Mouse (Mus musculus): ENCODE measurements around the gene Mapre3.

Mapre3 gene

GRCm38 (mm10) chr5:30814424-30815119, at the start of gene Mapre3:
TSS of gene Mapre3 (plus strand) at chr5:30814641.
- DNase-seq: peak; percentile 93 to 94

GRCm38 (mm10) chr5:30765596-30766370, 48.7 kb upstream of the Mapre3 start:
- DNase-seq: no peak

- DNase-seq: no peak
Observed at GRCm38 (mm10) chr5:30768082-30768481, 46.4 kb upstream of the Mapre3 start.

- DNase-seq: peak; percentile 25 to 33
Observed at GRCm38 (mm10) chr5:30768598-30768997, 45.8 kb upstream of the Mapre3 start.

GRCm38 (mm10) chr5:30769075-30769474, 45.4 kb upstream of the Mapre3 start:
- no peak for DNase-seq

GRCm38 (mm10) chr5:30774601-30775371, 39.7 kb upstream of the Mapre3 start:
- DNase-seq: peak; percentile 95 to 96

- no peak for DNase-seq
Observed at GRCm38 (mm10) chr5:30780699-30781098, 33.7 kb upstream of the Mapre3 start.

- no peak for DNase-seq
Observed at GRCm38 (mm10) chr5:30781147-30781546, 33.3 kb upstream of the Mapre3 start.

GRCm38 (mm10) chr5:30787381-30787780, 27.1 kb upstream of the Mapre3 start:
- DNase-seq: no peak

- DNase-seq: no peak
Observed at GRCm38 (mm10) chr5:30790047-30790446, 24.4 kb upstream of the Mapre3 start.

- DNase-seq: peak; percentile 85 to 86
Observed at GRCm38 (mm10) chr5:30796125-30796524, 18.3 kb upstream of the Mapre3 start.

GRCm38 (mm10) chr5:30797482-30797881, 17.0 kb upstream of the Mapre3 start:
- DNase-seq: no peak

- no peak for DNase-seq
Observed at GRCm38 (mm10) chr5:30797982-30798381, 16.5 kb upstream of the Mapre3 start.

GRCm38 (mm10) chr5:30798965-30799364, 15.5 kb upstream of the Mapre3 start:
- no peak for DNase-seq

GRCm38 (mm10) chr5:30802724-30803467, 11.5 kb upstream of the Mapre3 start:
- DNase-seq: no peak

GRCm38 (mm10) chr5:30806106-30806505, 8.3 kb upstream of the Mapre3 start:
- DNase-seq: peak; percentile 93 to 99

- no peak for DNase-seq
Observed at GRCm38 (mm10) chr5:30815120-30815465, 652 bp downstream of the Mapre3 start.

- no peak for DNase-seq
Observed at GRCm38 (mm10) chr5:30816261-30816791, 1.9 kb downstream of the Mapre3 start.

GRCm38 (mm10) chr5:30818758-30819309, 4.4 kb downstream of the Mapre3 start:
- no peak for DNase-seq

GRCm38 (mm10) chr5:30822689-30823088, 8.2 kb downstream of the Mapre3 start:
- no peak for DNase-seq

GRCm38 (mm10) chr5:30823091-30823490, 8.7 kb downstream of the Mapre3 start:
- no peak for DNase-seq

All from cerebellum, postnatal 36 days (tissue).